Mouse (Mus musculus): ENCODE data around the gene Tnfrsf1a. TPM values are rescaled to one million over a fixed set of nuclear protein-coding genes. Genes with fewer than 3 reads are reported as not detected.
"Not testable (repeated sequence)": the region's sequence is repeated elsewhere in the genome, so short reads cannot be mapped to it uniquely, and the experiment has no call there.

Gene Tnfrsf1a
- polyA plus RNA-seq (2016; fragmentation: Nextera tagmentation; extraction: Ambion mirVana), result 37.2 and 37.9 TPM in 2 replicates

- Histone ChIP-seq H3K4me3 (peak within 1 kb of the TSS; percentile 59), H3K4me2 (peak within 1 kb of the TSS; percentile 86), H3K36me3 (no peaks in the 10 kb centered on the region), H3K9ac (peak within 1 kb of the TSS; percentile 75), H3K4me1 (replicated peaks) (peaks cover 53% of the 10 kb centered on the region), H3K27me3 (replicated peaks) (peaks cover 1% of the 10 kb centered on the region; the same call in 1 of the 2 replicates), H3K27ac (ENCODE audit: poor library complexity, severe bottlenecking) (peak within 1 kb of the TSS; percentile 52), H3K9me3 (replicated peaks) (no peaks in the 10 kb centered on the region)
- 7% methylated on average over 22 of the region's 22 CpGs for WGBS
- ATAC-seq (ENCODE audit: insufficient number of reproducible peaks, low FRiP score), result no peak; the same call in 1 of the 2 replicates
Measured at GRCm38 (mm10) chr6:125348721-125349574, at the start of gene Tnfrsf1a. Gene Tnfrsf1a, plus strand, starts transcription at chr6:125349362.

GRCm38 (mm10) chr6:125300982-125301381 lies 48.2 kb upstream of the Tnfrsf1a start:
- no peaks in the 10 kb centered on the region for H3K27me3 ChIP-seq (replicated peaks)
- H3K9me3 ChIP-seq (replicated peaks), result peaks cover 11% of the 10 kb centered on the region
- no peak overlapping the region for H3K4me3 ChIP-seq
- WGBS, result 71% methylated on average over 1 of the region's 1 CpGs
- ATAC-seq (ENCODE audit: insufficient number of reproducible peaks, low FRiP score), result no peak
- no peak overlapping the region for H3K9ac ChIP-seq
- H3K4me1 ChIP-seq (replicated peaks), result no peaks in the 10 kb centered on the region
- peaks cover under 1% of the 10 kb centered on the region; the same call in 1 of the 2 replicates for H3K36me3 ChIP-seq
- H3K27ac ChIP-seq (ENCODE audit: poor library complexity, severe bottlenecking), result no peak overlapping the region
- no peak overlapping the region for H3K4me2 ChIP-seq

- Histone ChIP-seq H3K9me3 (replicated peaks) (peaks cover 14% of the 10 kb centered on the region), H3K27me3 (replicated peaks) (no peaks in the 10 kb centered on the region), H3K36me3 (peaks cover 15% of the 10 kb centered on the region), H3K4me2 (no peak overlapping the region), H3K4me3 (no peak overlapping the region), H3K4me1 (replicated peaks) (no peaks in the 10 kb centered on the region), H3K9ac (no peak overlapping the region), H3K27ac (ENCODE audit: poor library complexity, severe bottlenecking) (no peak overlapping the region)
- ATAC-seq (ENCODE audit: insufficient number of reproducible peaks, low FRiP score), result no peak
- WGBS, result 83% methylated on average over 24 of the region's 24 CpGs
Measured at GRCm38 (mm10) chr6:125302231-125302982, 46.8 kb upstream of the Tnfrsf1a start.

GRCm38 (mm10) chr6:125303242-125303641 lies 45.9 kb upstream of the Tnfrsf1a start:
- Histone ChIP-seq H3K27me3 (replicated peaks) (no peaks in the 10 kb centered on the region), H3K9me3 (replicated peaks) (peaks cover 14% of the 10 kb centered on the region), H3K9ac (no peak overlapping the region), H3K4me2 (no peak overlapping the region), H3K4me1 (replicated peaks) (no peaks in the 10 kb centered on the region), H3K27ac (ENCODE audit: poor library complexity, severe bottlenecking) (no peak overlapping the region), H3K4me3 (no peak overlapping the region), H3K36me3 (peaks cover 22% of the 10 kb centered on the region)
- no peak for ATAC-seq (ENCODE audit: insufficient number of reproducible peaks, low FRiP score)
- 82% methylated on average over 4 of the region's 4 CpGs for WGBS

DNA sequence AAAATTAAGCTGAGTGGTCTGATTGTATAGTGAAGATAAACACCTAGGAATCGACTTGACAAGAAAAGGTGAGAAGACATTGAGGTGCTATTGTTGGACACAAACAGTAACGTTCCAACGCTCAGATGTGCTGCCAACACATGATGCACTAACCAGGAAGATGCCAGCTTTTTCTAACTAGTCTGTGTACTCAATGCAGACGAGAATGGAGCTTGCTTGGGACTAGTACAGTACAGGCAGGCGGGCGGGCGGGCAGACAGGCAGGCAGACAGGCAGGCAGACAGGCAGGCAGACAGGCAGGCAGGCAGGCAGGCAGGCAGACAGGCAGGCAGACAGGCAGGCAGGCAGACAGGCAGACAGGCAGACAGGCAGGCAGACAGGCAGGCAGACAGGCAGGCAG lies 44.8 kb upstream of the Tnfrsf1a start:
- Histone ChIP-seq H3K9me3 (replicated peaks) (peaks cover 14% of the 10 kb centered on the region), H3K36me3 (peaks cover 33% of the 10 kb centered on the region)
- H3K27me3 ChIP-seq (replicated peaks); H3K9ac ChIP-seq; H3K27ac ChIP-seq (ENCODE audit: poor library complexity, severe bottlenecking); H3K4me2 ChIP-seq; H3K4me1 ChIP-seq (replicated peaks); H3K4me3 ChIP-seq; ATAC-seq (ENCODE audit: insufficient number of reproducible peaks, low FRiP score): not testable (repeated sequence)
- WGBS, result 84% methylated on average over 7 of the region's 7 CpGs

DNA sequence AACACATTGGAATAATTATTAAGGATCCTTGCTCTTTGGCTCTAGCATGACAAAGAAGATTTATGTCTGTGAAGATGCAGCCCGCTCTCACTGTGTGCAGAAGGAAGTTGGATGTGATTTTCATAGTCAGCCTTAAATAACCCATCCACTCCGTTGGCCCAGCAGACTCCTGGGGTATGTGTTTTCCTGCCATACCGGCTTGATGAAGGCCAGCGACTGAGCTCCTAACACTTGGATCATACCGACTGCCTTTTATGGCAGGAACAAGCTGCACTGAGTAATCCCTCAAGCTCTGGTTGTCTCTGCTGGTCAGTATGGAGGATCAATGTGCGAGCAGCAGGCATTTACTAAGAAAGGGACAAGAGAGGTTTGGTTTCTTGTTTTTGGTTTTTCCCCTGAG lies 43.7 kb upstream of the Tnfrsf1a start:
- peaks cover 37% of the 10 kb centered on the region for H3K36me3 ChIP-seq
- no peak overlapping the region for H3K9ac ChIP-seq
- WGBS, result 72% methylated on average over 6 of the region's 6 CpGs
- H3K4me2 ChIP-seq, result no peak overlapping the region
- ATAC-seq (ENCODE audit: insufficient number of reproducible peaks, low FRiP score), result no peak
- H3K27me3 ChIP-seq (replicated peaks), result no peaks in the 10 kb centered on the region
- peaks cover 11% of the 10 kb centered on the region; the same call in 1 of the 2 replicates for H3K4me1 ChIP-seq (replicated peaks)
- H3K27ac ChIP-seq (ENCODE audit: poor library complexity, severe bottlenecking), result no peak overlapping the region
- H3K4me3 ChIP-seq, result no peak overlapping the region
- H3K9me3 ChIP-seq (replicated peaks), result peaks cover 14% of the 10 kb centered on the region

GRCm38 (mm10) chr6:125307091-125307490 lies 42.1 kb upstream of the Tnfrsf1a start:
- Histone ChIP-seq H3K27ac (ENCODE audit: poor library complexity, severe bottlenecking) (no peak overlapping the region), H3K36me3 (peaks cover 50% of the 10 kb centered on the region), H3K9me3 (replicated peaks) (peaks cover 14% of the 10 kb centered on the region), H3K4me1 (replicated peaks) (peaks cover 17% of the 10 kb centered on the region), H3K4me3 (no peak overlapping the region), H3K4me2 (no peak overlapping the region), H3K9ac (no peak overlapping the region), H3K27me3 (replicated peaks) (no peaks in the 10 kb centered on the region)
- WGBS, result 83% methylated on average over 5 of the region's 5 CpGs
- ATAC-seq (ENCODE audit: insufficient number of reproducible peaks, low FRiP score), result no peak

GRCm38 (mm10) chr6:125308921-125309320 lies 40.2 kb upstream of the Tnfrsf1a start:
- Histone ChIP-seq H3K4me3 (no peak overlapping the region), H3K4me2 (peak overlapping the region; percentile 6), H3K27ac (ENCODE audit: poor library complexity, severe bottlenecking) (no peak overlapping the region), H3K36me3 (peaks cover 51% of the 10 kb centered on the region), H3K9me3 (replicated peaks) (peaks cover 14% of the 10 kb centered on the region), H3K9ac (no peak overlapping the region), H3K27me3 (replicated peaks) (no peaks in the 10 kb centered on the region), H3K4me1 (replicated peaks) (peaks cover 26% of the 10 kb centered on the region)
- WGBS, result 31% methylated on average over 13 of the region's 13 CpGs
- no peak for ATAC-seq (ENCODE audit: insufficient number of reproducible peaks, low FRiP score)

DNA sequence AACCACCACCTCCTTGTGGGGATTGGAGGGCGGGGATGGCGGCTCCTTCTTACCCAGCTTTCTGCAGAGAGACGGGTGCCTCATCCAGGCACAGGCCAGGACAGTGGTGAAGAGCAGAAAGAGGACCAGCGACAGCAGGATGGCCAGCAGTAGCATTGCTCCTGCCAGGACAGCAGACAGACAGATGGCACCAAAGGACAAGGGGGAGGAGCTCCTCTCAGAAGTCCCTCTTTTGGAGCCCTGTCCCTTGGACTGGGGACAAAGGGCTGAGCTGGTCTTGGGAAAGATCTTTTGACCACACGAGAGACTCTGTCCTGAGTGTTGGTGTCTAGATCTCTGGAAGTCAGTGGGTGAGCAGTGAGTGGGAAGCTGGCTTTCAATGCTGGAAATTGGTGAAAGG lies 39.8 kb upstream of the Tnfrsf1a start:
- H3K9ac ChIP-seq, result no peak overlapping the region
- H3K4me1 ChIP-seq (replicated peaks), result peaks cover 31% of the 10 kb centered on the region
- H3K36me3 ChIP-seq, result peaks cover 51% of the 10 kb centered on the region
- H3K4me3 ChIP-seq, result no peak overlapping the region
- H3K9me3 ChIP-seq (replicated peaks), result peaks cover 14% of the 10 kb centered on the region
- H3K27ac ChIP-seq (ENCODE audit: poor library complexity, severe bottlenecking), result no peak overlapping the region
- H3K27me3 ChIP-seq (replicated peaks), result no peaks in the 10 kb centered on the region
- WGBS, result 47% methylated on average over 5 of the region's 5 CpGs
- ATAC-seq (ENCODE audit: insufficient number of reproducible peaks, low FRiP score), result no peak
- H3K4me2 ChIP-seq, result no peak overlapping the region

- no peaks in the 10 kb centered on the region for H3K9me3 ChIP-seq (replicated peaks)
Measured at GRCm38 (mm10) chr6:125312171-125312570, 37.0 kb upstream of the Tnfrsf1a start.

More at GRCm38 (mm10) chr6:125312171-125312570, 37.0 kb upstream of the Tnfrsf1a start:
- Histone ChIP-seq H3K4me1 (replicated peaks) (peaks cover 36% of the 10 kb centered on the region), H3K27me3 (replicated peaks) (no peaks in the 10 kb centered on the region), H3K4me3 (peak overlapping the region; percentile 66), H3K4me2 (peak overlapping the region; percentile 81), H3K36me3 (peaks cover 39% of the 10 kb centered on the region), H3K27ac (ENCODE audit: poor library complexity, severe bottlenecking) (no peak overlapping the region), H3K9ac (peak overlapping the region; percentile 92)
- 73% methylated on average over 9 of the region's 9 CpGs for whole genome bisulfite sequencing
- no peak for ATAC-seq (ENCODE audit: insufficient number of reproducible peaks, low FRiP score)

Measured in heart, embryonic 12.5 days (tissue).